Mouse (Mus musculus) brown adipose tissue, adult 24 weeks (tissue): ENCODE results near the gene Coa3. TPM values are rescaled to one million over a fixed set of nuclear protein-coding genes. Genes with fewer than 3 reads are reported as not detected.

Experiments
- H3K27ac ChIP-seq: fragments of 200-500 bp; replicated peaks from 2 replicates; pipeline ENCODE4 v1.5.1; 2012; ENCODE audit warnings: low read depth, mild to moderate bottlenecking, low read length
- H3K4me1 ChIP-seq: fragments of 200-500 bp; 2 replicates; pipeline ENCODE4 v1.6.1; 2012; ENCODE audit warnings: low read length, mixed read lengths; ENCODE audit not compliant: control insufficient read depth, insufficient read depth, insufficient read length
- H3K4me3 ChIP-seq: fragments of 200-500 bp; 2 replicates; pipeline ENCODE4 v1.5.1; 2012; ENCODE audit warnings: low read depth, mild to moderate bottlenecking, low read length, moderate library complexity; ENCODE audit not compliant: insufficient read depth
- polyA plus RNA-seq: library from polyadenylated mRNA; stranded (reverse); fragments of >200 nt; gene quantifications from 2 replicates; pipeline ENCODE4 v1.2.4, GENCODE M21; 2012; ENCODE audit not compliant: missing spikeins, insufficient read depth, insufficient read length

Gene Coa3
- polyA plus RNA-seq, 1 experiment = 144 TPM

DNA sequence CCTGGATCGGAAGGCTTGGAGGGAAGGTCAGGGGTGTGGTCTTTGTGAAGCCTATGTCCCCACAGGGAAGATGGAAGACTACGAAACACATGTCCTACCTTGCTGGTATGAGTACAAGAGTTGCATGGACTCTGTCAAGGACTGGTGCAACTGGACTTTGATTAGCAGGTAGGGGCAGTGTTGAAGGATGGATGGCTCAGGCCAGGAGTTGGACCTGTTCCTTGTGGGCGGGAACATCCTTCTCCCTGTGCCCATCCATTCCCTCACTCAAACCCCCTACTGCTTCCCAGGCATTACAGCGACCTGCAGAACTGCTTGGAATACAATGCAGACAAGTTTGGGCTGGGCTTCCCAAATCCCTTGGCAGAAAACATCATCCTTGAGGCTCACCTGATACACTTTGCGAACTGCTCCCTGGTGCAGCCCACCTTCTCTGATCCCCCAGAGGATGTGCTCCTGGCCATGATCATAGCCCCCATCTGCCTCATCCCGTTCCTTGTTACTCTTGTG, 31.3 kb downstream of the Coa3 start:
- H3K4me3 ChIP-seq = peak overlapping the region; percentile 97
- peaks cover 10% of the 10 kb centered on the region for H3K4me1 ChIP-seq
- peak overlapping the region; percentile 95 for H3K27ac ChIP-seq

DNA sequence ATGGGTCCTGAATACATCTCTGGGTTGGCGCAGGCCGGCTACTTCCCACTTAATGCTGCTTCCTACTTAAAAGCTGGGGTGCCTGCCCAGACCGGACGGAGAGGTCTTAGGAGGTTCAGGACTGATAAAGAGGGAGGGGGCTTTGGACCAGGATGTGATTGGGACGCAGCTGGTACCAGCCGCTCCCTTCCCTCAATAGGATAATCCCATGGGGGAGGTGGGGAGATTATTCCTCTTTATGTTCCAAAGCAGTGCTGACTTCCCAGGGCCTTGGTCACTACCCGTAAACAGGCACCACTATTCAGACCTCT, 32.3 kb downstream of the Coa3 start:
- peak overlapping the region; percentile 95 for H3K27ac ChIP-seq
- peaks cover 10% of the 10 kb centered on the region for H3K4me1 ChIP-seq
- peak overlapping the region; percentile 97 for H3K4me3 ChIP-seq

DNA sequence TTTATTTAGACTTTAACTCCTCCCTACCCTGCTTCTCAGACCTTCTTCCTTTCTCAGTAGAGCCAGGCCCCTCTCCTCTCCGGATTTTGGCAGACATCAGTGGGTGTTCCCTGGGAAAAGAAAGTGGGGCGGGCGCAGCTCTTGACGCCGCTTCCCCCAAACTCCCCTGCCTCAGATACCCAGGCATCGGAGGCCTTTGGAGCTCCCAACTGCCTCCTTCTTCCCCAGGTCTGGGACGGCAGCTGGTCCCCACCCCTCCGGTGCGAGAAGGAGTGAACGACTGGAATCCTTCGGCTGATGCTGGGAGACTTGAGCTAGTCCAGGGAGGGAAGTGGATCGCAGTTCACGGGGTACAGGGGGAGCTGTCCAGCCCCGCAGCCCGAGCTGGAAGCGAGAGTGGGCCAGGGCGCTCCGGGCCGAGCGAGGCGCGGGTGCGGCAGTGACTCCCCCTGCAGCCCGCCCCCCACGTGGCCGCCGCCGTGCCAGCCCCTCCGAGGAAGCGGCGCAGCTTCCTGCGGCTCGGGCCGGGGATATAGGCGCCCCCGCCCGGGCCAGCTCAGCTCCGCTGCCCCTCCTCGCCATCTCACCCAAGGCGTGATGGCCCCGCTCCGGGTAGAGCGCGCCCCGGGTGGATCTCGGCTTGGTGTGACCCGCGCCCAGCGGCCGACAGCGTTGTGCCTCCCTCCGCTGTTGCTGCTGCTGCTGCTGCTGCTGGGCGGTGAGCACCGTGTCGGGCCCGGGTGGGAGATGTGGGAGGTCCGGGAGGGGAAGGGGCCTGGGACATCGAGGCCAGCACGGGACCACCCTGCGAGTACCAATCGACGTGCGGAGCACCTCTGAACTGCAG, 32.8 kb downstream of the Coa3 start, which contains the start of gene Ramp2:
Gene Ramp2 (plus strand): TSS at position 174 of the 847 bp plus-strand sequence.
- H3K27ac ChIP-seq = peak within 1 kb of the TSS; percentile 95
- peaks cover 10% of the 10 kb centered on the region for H3K4me1 ChIP-seq
- peak within 1 kb of the TSS; percentile 97 for H3K4me3 ChIP-seq

DNA sequence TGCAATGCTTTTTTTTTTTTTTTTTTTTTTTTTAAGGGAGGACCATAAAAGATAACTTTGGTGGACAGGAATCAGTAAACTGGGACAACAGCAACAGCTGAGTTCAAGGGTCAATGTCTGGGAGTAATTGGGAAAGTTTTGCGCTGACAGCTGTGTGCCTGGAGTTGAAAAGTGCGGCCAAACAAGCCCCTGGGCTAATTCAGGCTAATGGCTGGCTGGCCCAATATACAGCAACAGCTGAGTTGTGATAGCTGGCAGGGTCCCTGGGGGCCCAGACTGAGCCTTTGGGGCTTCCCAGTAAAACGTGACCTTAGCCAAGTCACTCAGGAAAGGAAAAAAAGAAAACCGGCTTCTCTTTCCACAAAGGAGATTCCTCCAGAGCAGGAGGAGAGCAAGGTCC, 33.8 kb downstream of the Coa3 start:
- peak overlapping the region; percentile 97; the same call in 1 of the 2 replicates for H3K4me3 ChIP-seq

DNA sequence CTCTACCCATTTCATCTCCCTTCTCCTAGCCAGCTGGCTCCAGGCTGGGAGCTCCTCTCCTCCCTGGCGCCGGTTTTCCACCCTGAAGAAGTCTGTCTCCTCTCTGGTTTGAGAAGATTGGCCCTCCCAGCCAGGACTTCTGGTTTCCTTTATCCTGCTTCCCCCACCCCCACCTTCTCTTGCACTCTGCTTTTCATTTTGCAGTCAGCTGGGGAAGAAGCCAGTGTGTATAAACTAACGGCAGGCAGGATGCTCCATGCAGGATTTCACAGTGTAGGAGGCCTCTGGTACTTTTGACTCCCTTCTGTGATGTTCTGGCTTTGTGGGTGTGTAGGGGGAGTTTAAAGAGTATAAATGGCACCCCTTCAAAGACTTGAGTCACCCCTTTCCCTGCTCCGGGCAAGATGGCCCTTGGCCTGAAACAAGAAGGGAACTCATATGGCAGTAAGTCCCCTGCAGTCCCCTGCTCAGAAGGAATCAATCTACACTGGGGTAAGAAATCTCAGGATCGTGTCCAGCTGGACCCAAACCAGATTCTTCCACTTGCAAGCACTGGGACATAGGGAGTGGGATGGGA, 40.8 kb downstream of the Coa3 start:
- Histone ChIP-seq H3K4me1 (no peaks in the 10 kb centered on the region), H3K27ac (peak overlapping the region; percentile 8; the same call in 1 of the 2 replicates), H3K4me3 (no peak overlapping the region)

More for the DNA sequence above, 33.8 kb downstream of the Coa3 start:
- Histone ChIP-seq H3K27ac (peak overlapping the region; percentile 95), H3K4me1 (peaks cover 10% of the 10 kb centered on the region)

DNA sequence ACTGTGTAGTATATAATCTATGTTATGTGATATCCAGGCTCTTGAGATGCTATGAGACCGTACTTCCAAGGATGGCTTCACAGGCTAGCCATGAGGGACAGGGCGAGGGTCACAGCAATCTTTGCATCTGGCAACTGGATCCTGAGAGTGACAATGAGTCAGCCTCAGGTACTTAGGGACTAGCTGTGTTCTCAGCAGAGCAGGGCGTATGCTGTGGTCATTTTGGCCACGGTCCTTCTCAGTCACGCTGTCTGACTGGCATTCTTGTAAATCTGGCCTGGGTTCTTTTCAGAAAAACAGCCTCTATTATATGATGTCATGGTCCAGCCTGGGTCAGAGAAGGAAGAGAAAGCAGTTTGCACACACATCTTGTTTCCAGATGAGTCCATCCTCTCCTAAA, 42.1 kb downstream of the Coa3 start:
- no peaks in the 10 kb centered on the region; the same call in 1 of the 2 replicates for H3K4me1 ChIP-seq
- H3K4me3 ChIP-seq = no peak overlapping the region
- H3K27ac ChIP-seq = no peak overlapping the region

DNA sequence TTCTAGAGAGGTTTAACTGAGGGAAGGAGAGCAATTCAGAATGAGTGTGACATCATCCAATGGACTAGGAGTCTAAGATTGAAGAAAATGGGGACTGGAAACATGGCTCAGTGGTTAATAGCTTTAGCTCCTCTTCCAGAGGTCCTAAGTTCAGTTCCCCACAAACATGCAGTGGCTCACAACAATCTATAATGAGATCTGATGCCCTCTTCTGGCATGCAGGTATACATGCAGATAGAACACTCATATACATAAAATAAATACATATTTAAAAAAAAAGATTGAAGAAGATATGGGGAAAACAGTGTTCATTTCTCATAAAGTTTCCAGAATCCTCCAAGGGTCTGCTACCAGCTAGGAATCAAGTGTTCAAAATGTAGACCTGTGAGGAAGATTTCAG, 43.5 kb downstream of the Coa3 start:
- Histone ChIP-seq H3K27ac (no peak overlapping the region), H3K4me3 (no peak overlapping the region), H3K4me1 (no peaks in the 10 kb centered on the region; the same call in 1 of the 2 replicates)

DNA sequence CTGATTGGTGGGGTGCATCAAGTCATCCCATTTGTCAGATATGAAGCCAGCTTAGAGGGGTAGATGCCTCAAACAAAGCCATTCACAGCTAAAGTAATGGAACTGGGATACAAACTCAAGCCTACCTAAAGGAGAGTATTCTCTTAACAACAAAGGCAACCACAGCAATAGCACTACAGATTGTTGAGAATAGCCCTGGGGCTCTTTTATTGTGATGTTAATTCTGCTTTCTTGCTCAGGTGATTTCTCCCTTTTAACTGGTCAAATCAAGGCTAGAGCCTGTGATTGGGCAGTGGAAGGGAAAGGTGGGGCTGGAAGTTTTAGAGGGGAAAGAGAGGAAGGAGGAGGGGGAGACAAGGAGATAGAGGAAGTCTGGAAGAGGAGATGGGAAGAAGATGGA, 44.8 kb downstream of the Coa3 start:
- Histone ChIP-seq H3K27ac (no peak overlapping the region), H3K4me1 (peaks cover 10% of the 10 kb centered on the region), H3K4me3 (no peak overlapping the region)

DNA sequence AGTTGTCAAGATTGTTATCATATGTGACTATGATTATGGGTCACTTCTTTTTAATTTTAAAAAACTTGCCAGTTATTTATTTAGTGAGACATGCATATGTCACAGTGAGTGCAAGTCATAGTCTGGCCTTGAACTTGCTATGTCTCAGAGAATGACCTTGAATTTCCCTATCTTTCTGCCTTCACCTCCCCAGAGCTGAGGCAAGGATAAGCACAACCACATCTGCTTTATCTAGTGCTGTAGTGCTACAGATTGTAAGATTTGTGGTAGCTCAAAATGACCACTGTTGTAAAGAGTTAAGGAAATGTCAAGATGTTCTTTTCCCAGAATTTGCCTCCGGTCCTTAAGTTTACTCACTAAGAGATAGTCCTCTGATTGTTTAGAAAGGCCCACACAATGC, 45.7 kb downstream of the Coa3 start:
- Histone ChIP-seq H3K4me1 (peaks cover 11% of the 10 kb centered on the region), H3K4me3 (no peak overlapping the region), H3K27ac (no peak overlapping the region)

DNA sequence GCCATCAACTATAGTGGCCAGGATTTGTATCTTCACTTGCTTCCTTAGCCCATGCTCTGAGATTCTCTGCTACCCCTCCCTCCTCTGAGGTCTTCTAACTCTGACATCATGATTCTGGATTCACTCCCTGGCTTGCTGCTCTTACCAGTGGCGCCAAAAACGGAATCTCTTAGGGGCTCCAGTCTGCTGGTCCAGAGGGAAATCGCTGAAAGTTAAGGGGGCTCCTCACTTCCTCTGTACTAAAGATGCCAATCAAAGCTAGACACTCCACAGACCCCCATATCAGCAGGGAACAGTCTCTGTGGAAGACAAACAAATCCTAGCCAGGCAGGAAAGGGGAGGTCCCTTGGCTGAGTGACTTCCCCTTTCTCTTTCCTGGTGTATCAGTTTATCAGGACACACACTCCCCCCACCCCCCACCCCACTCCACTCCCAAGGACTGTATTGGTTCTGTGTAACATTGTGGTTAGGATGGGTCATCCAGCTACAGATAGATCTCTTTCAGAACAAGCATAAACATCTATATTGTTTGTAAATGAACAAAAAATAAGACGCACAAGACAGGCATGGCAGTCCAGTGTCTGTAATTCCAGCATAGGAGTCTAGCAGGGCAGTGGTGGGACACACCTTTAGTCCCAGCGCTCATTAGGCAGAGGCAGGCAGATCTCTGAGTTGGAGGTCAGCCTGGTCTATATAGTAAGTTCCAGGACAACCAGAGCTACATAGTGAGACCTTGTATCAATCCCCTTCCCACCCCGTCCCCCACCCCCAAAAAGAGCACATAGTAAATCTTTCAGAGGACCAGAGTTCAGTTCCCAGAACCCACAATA, 46.7 kb downstream of the Coa3 start:
- Histone ChIP-seq H3K4me3 (peak overlapping the region; percentile 53), H3K27ac (peak overlapping the region; percentile 99), H3K4me1 (peaks cover 11% of the 10 kb centered on the region)

DNA sequence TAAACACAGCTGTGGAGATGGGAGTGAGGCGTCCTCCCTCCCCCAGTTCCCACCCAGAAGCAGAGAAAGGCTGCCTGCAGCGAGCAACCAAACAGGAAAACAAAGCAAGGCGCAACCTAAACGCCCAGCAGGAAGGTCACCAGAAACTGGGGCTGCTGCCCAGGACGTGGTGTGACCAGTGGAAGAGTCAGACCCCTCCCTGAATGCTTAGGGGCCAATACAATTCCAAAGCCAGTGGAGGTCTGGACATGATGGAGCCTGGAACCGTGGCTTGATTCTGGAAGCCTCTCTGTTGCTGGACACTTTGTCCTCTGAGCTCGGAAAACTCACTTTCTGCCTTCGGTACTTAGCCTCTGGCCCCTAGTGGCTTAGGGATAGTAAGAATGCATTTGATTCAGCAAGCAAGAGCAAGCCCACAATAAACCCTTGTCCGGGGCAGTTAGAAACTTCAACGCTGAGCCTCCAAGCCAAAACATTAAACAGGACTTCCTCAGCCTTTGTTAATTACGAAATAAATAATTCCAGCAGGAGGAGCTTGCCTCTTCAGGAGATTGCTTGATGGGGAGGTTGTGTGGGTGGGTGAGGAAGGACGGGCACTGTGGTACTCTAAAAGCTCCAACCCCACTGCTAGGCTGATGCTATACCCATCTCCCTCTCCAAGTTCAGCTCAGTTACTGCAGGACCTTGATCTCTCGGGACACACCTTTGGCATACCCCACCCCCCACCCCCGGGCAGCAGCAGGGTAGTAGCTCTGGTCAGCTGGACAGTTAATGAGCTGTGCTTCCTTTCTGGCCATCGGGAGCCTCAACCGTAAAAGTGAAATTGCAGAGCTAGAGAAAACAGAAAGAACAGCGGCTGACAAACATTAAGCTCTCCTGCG, 47.7 kb downstream of the Coa3 start:
- peak overlapping the region; percentile 53 for H3K4me3 ChIP-seq
- H3K4me1 ChIP-seq = peaks cover 11% of the 10 kb centered on the region
- peak overlapping the region; percentile 99 for H3K27ac ChIP-seq

DNA sequence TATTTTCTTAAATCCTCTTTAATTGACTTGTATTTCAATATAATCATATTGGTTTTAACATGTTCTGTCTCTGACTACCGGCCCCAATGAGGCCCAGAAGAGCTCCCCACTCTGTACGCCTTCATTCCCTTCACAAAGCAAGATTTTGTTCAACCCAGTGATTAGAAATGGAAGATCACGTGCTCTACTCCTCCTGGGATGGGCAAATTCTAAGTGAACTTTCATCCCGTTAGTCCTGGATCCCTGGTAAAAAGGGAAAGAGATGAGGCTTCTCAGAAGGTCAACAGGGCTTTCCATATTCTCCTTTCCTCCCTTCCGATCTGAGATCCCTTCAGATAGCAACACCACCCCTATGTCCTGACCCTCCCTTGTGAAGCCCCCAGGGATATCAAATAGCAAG, 48.4 kb downstream of the Coa3 start:
- Histone ChIP-seq H3K4me3 (peak overlapping the region; percentile 53), H3K27ac (peak overlapping the region; percentile 99), H3K4me1 (peaks cover 11% of the 10 kb centered on the region)

DNA sequence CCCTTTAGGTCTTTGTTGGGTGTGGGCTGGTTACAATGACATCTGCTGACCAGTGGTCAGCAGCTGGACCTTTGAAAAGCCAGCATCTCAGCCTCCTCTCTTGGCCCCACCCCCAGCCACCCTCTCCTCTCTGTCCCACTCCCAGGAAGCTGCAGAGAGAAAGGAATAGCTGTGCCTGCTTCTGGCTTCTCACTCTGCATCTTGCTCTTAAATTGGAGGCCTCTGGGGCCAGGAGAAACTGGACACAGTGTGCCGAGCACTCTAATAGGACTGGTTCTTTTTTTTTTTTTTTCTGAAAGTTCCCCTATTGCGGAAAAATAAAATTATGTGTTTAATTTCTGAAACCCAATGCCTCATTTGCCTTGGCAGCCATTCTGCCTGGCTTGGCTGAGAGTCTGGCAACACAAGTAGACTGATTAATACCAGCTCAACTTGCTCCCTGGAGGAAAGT, 48.8 kb downstream of the Coa3 start:
- peaks cover 11% of the 10 kb centered on the region for H3K4me1 ChIP-seq
- peak overlapping the region; percentile 99 for H3K27ac ChIP-seq
- H3K4me3 ChIP-seq = peak overlapping the region; percentile 53; the same call in 1 of the 2 replicates

DNA sequence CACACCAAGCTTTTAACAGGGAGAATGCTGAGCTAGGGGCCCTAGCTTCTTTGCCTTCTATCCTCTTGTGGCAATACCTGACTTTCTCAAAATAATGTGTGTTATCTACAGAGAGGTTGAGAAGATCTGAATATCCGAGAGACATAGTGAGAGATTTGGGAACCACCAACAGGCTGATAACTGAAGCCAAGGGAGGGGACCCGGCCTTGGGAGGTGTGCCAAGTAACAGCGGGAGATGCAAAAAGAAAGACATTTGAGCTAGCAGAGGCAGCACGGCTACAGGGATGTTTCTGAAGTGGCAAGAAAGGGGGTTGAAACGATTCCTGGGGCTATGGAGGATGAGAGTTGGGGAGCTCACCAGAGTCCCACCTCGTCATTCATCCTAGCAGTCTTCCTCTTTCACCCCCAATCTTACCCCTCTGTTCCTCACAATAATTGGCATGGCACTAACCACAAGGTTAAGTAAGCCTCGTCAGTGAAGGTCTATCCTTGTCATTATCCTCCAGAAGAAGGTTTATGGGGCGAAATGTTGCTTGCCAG, 49.5 kb downstream of the Coa3 start:
- Histone ChIP-seq H3K27ac (peak overlapping the region; percentile 99), H3K4me3 (0 out of 2 replicates have a peak overlapping the region, but pooled peaks have one; percentile 15), H3K4me1 (peaks cover 11% of the 10 kb centered on the region)
